Mouse (Mus musculus) lung, embryonic 15.5 days (tissue): ENCODE measurements at regions not wholly inside any gene's neighbourhood (a gene's known extent, or its start where the extent isn't known, plus 50 kb on each side); places are given as distances from the start of the nearest gene placed in this dataset.
A peak's percentile ranks its signal among the peaks of the same experiment; 100 is the strongest.

ENCODE experiments used
- ATAC-seq: fragments of 200-750 bp; cut with Nextera tagmentation; 2 replicates; pipeline ENCODE4 v1.8.0; 2017; ENCODE audit warnings: moderate number of reproducible peaks, borderline replicate concordance; ENCODE audit not compliant: low FRiP score, low TSS enrichment; ENCODE audit errors: extremely low read depth
- H3K27ac ChIP-seq: fragments of 300-500 bp; sonication (generic); 2 replicates; pipeline ENCODE4 v1.5.1; 2015; ENCODE audit warnings: moderate library complexity, mild to moderate bottlenecking, inconsistent platforms
- H3K27me3 ChIP-seq: fragments of 300-500 bp; sonication (generic); 2 replicates; pipeline ENCODE4 v1.6.1; 2015; ENCODE audit warnings: inconsistent platforms
- H3K36me3 ChIP-seq: fragments of 300-500 bp; sonication (generic); 2 replicates; pipeline ENCODE4 v1.6.1; 2015; ENCODE audit warnings: inconsistent platforms
- H3K4me1 ChIP-seq: fragments of 300-500 bp; sonication (generic); 2 replicates; pipeline ENCODE4 v1.6.1; 2015; ENCODE audit warnings: inconsistent platforms
- H3K4me2 ChIP-seq: fragments of 300-500 bp; sonication (generic); 2 replicates; pipeline ENCODE4 v1.6.1; 2015; ENCODE audit warnings: inconsistent platforms, mild to moderate bottlenecking, moderate library complexity
- H3K4me3 ChIP-seq: fragments of 300-500 bp; sonication (generic); 2 replicates; pipeline ENCODE4 v1.5.1; 2015; ENCODE audit warnings: mild to moderate bottlenecking, inconsistent platforms
- H3K9ac ChIP-seq: fragments of 300-500 bp; sonication (generic); 2 replicates; pipeline ENCODE4 v1.6.1; 2015; ENCODE audit warnings: inconsistent platforms
- H3K9me3 ChIP-seq: fragments of 300-500 bp; sonication (generic); 2 replicates; pipeline ENCODE4 v1.6.1; 2016; ENCODE audit warnings: inconsistent platforms
- WGBS: fragments of 180-500 bp; shearing (Covaris S2); methylation state at CpG from one replicate; pipeline ENCODE4 v1.1.7; 2015; 5-methylcytosine and 5-hydroxymethylcytosine counted together

DNA sequence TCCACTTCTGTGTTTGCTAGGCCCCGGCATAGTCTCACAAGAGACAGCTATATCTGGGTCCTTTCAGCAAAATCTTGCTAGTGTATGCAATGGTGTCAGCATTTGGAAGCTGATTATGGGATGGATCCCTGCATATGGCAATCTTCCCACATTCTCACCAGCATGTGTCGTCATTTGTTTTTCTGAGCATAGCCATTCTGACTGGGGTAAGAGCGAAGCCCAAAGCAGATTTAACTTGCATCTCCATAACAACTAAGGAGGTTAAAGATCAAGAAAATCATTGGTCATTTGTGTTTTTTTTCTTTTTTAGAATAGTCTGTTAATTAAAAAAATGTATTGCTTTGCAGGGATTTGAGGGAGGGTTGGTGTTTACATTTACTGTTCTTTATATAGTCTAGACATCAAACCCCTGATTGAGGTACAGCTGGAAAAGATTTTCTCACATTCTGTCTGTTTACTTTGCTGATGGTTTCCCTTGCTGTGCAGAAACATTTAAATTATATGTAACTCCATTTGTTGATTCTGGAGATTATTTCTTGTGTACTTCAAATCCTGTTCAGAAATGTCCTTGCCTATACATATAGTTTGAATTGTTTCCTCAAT, 678.1 kb downstream of the Phex start:
- peak; percentile 80; the same call in 1 of the 2 replicates for ATAC-seq
- H3K4me2 ChIP-seq: no peak overlapping the region
- no peak overlapping the region for H3K9ac ChIP-seq
- H3K36me3 ChIP-seq: no peaks in the 10 kb centered on the region
- H3K4me3 ChIP-seq: no peak overlapping the region
- no peak overlapping the region for H3K27ac ChIP-seq
- no peaks in the 10 kb centered on the region for H3K4me1 ChIP-seq
- H3K27me3 ChIP-seq: no peaks in the 10 kb centered on the region
- 56% methylated on average over 2 of the region's 3 CpGs for WGBS
- H3K9me3 ChIP-seq: no peaks in the 10 kb centered on the region

DNA sequence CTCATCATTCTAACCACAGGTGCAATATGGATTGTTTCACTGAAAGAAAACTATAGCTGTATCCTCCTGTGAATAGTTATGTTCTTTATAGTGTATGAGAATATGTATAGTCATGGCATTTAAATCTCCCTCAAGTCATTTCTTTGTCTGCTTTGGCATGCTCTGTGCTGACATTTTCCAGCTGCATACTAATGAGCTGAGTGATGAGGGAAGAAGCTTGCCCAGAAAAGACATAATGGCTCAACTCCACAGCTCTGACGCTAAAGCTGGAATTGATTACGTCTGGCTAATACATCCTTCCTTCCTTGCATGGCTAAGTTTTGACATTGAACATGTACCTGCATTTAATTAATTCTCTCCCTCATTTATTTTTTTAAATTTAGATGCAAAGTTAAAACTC, 722.9 kb downstream of the Phex start:
- no peaks in the 10 kb centered on the region for H3K36me3 ChIP-seq
- WGBS: 55% methylated on average over 2 of the region's 2 CpGs
- H3K4me1 ChIP-seq: no peaks in the 10 kb centered on the region

GRCm38 (mm10) chrX:156677911-156678310, 737.2 kb downstream of the Phex start:
- ATAC-seq: no peak
- Histone ChIP-seq H3K36me3 (no peaks in the 10 kb centered on the region), H3K9ac (no peak overlapping the region), H3K4me3 (no peak overlapping the region), H3K9me3 (no peaks in the 10 kb centered on the region), H3K27ac (no peak overlapping the region), H3K27me3 (no peaks in the 10 kb centered on the region), H3K4me2 (no peak overlapping the region), H3K4me1 (no peaks in the 10 kb centered on the region)

More for the DNA sequence above, 722.9 kb downstream of the Phex start:
- no peak overlapping the region for H3K27ac ChIP-seq
- H3K9ac ChIP-seq: no peak overlapping the region
- H3K4me2 ChIP-seq: no peak overlapping the region
- H3K4me3 ChIP-seq: no peak overlapping the region
- no peaks in the 10 kb centered on the region for H3K27me3 ChIP-seq
- H3K9me3 ChIP-seq: no peaks in the 10 kb centered on the region
- no peak for ATAC-seq

- Histone ChIP-seq H3K9me3 (no peaks in the 10 kb centered on the region), H3K4me3 (no peak overlapping the region), H3K9ac (no peak overlapping the region), H3K27me3 (no peaks in the 10 kb centered on the region), H3K4me1 (no peaks in the 10 kb centered on the region), H3K27ac (no peak overlapping the region), H3K4me2 (no peak overlapping the region), H3K36me3 (no peaks in the 10 kb centered on the region)
- 48% methylated on average over 1 of the region's 1 CpGs for WGBS
- ATAC-seq: no peak
Observed at GRCm38 (mm10) chrX:156673661-156674060, 741.5 kb downstream of the Phex start.

GRCm38 (mm10) chrX:156669521-156669920, 745.6 kb downstream of the Phex start:
- Histone ChIP-seq H3K27me3 (no peaks in the 10 kb centered on the region), H3K4me2 (no peak overlapping the region), H3K9me3 (no peaks in the 10 kb centered on the region), H3K4me3 (no peak overlapping the region), H3K9ac (no peak overlapping the region), H3K4me1 (no peaks in the 10 kb centered on the region), H3K27ac (no peak overlapping the region), H3K36me3 (no peaks in the 10 kb centered on the region)
- no peak for ATAC-seq
